Mouse (Mus musculus) cortical plate, adult 2 months (tissue): ENCODE measurements around the gene Rrp12. TPM values are rescaled to one million over a fixed set of nuclear protein-coding genes. Genes with fewer than 3 reads are reported as not detected.
"Not testable (repeated sequence)": the region's sequence is repeated elsewhere in the genome, so short reads cannot be mapped to it uniquely, and the experiment has no call there.

Experiments used
- H3K27ac ChIP-seq: fragments of 200-500 bp; 2 replicates; pipeline ENCODE4 v1.5.1; 2012; ENCODE audit warnings: low read length, control low read depth, inconsistent platforms; ENCODE audit not compliant: insufficient read depth
- H3K4me1 ChIP-seq: fragments of 200-500 bp; 2 replicates; pipeline ENCODE4 v1.6.1; 2011; ENCODE audit warnings: low read length; ENCODE audit not compliant: control insufficient read depth, insufficient read depth
- H3K4me3 ChIP-seq: fragments of 200-500 bp; 2 replicates; pipeline ENCODE4 v1.5.1; 2011; ENCODE audit warnings: mild to moderate bottlenecking, low read length, control low read depth; ENCODE audit not compliant: insufficient read depth
- CTCF ChIP-seq: fragments of 200-500 bp; IDR thresholded peaks from 2 replicates; pipeline ENCODE4 v1.5.1; 2011; ENCODE audit warnings: mild to moderate bottlenecking, control low read depth, low read length; ENCODE audit not compliant: insufficient read depth; ENCODE audit errors: extremely low read depth
- POLR2A ChIP-seq: fragments of 200-500 bp; IDR thresholded peaks from 2 replicates; pipeline ENCODE4 v1.6.1; 2011; ENCODE audit warnings: mild to moderate bottlenecking, low read length, control low read depth; ENCODE audit not compliant: insufficient read depth; ENCODE audit errors: extremely low read depth
- polyA plus RNA-seq: library from polyadenylated mRNA; depleted of rRNA; stranded (reverse); fragments of >200 nt; gene quantifications from 2 replicates; pipeline ENCODE4 v1.2.3, GENCODE M21; 2012

Gene Rrp12
- polyA plus RNA-seq, 1 experiment: 18.6 TPM

- no peak for TF ChIP-seq POLR2A
- Histone ChIP-seq H3K27ac (no peak overlapping the region), H3K4me3 (no peak overlapping the region), H3K4me1 (peaks cover 5% of the 10 kb centered on the region)
Measured at GRCm38 (mm10) chr19:41916853-41917252, 20.9 kb upstream of the Rrp12 start.

- H3K4me1 ChIP-seq: peaks cover 5% of the 10 kb centered on the region
- H3K4me3 ChIP-seq: no peak overlapping the region
- no peak for TF ChIP-seq CTCF
- no peak overlapping the region for H3K27ac ChIP-seq
Measured at GRCm38 (mm10) chr19:41915294-41915693, 19.3 kb upstream of the Rrp12 start.

GRCm38 (mm10) chr19:41914592-41914882 is 18.6 kb upstream of the Rrp12 start:
- not testable (repeated sequence) for H3K4me3 ChIP-seq, H3K4me1 ChIP-seq, H3K27ac ChIP-seq

GRCm38 (mm10) chr19:41913774-41914591 is 18.0 kb upstream of the Rrp12 start:
- TF ChIP-seq CTCF (no peak), POLR2A (no peak)
- peak overlapping the region; percentile 92 for H3K4me3 ChIP-seq
- H3K27ac ChIP-seq: no peak overlapping the region
- peaks cover 5% of the 10 kb centered on the region for H3K4me1 ChIP-seq

- H3K4me1 ChIP-seq: peaks cover 5% of the 10 kb centered on the region
Measured at GRCm38 (mm10) chr19:41912121-41913080, 16.4 kb upstream of the Rrp12 start.

GRCm38 (mm10) chr19:41911178-41912073 is 15.5 kb upstream of the Rrp12 start, which contains the start of gene Pgam1:
Pgam1 (plus strand) TSS chr19:41911923.
- TF ChIP-seq POLR2A (peak; percentile 74), CTCF (no peak)
- Histone ChIP-seq H3K27ac (peak within 1 kb of the TSS; percentile 75), H3K4me3 (peak within 1 kb of the TSS; percentile 92), H3K4me1 (peaks cover 5% of the 10 kb centered on the region)

More at GRCm38 (mm10) chr19:41912121-41913080, 16.4 kb upstream of the Rrp12 start:
- Histone ChIP-seq H3K27ac (peak overlapping the region; percentile 75), H3K4me3 (peak overlapping the region; percentile 92)
- TF ChIP-seq POLR2A: no peak

GRCm38 (mm10) chr19:41910396-41910795 is 14.4 kb upstream of the Rrp12 start:
- TF ChIP-seq CTCF (no peak), POLR2A (no peak)
- Histone ChIP-seq H3K27ac (no peak overlapping the region), H3K4me3 (no peak overlapping the region), H3K4me1 (peaks cover 5% of the 10 kb centered on the region)

- no peak overlapping the region for H3K4me3 ChIP-seq
- no peak for TF ChIP-seq POLR2A
- no peak for TF ChIP-seq CTCF
Measured at GRCm38 (mm10) chr19:41908736-41909135, 12.8 kb upstream of the Rrp12 start.

GRCm38 (mm10) chr19:41907079-41907760 is 11.2 kb upstream of the Rrp12 start:
- no peaks in the 10 kb centered on the region for H3K4me1 ChIP-seq
- no peak overlapping the region for H3K27ac ChIP-seq
- no peak overlapping the region for H3K4me3 ChIP-seq
- TF ChIP-seq POLR2A: no peak
- no peak for TF ChIP-seq CTCF

More at GRCm38 (mm10) chr19:41908736-41909135, 12.8 kb upstream of the Rrp12 start:
- H3K27ac ChIP-seq: no peak overlapping the region
- peaks cover 3% of the 10 kb centered on the region; the same call in 1 of the 2 replicates for H3K4me1 ChIP-seq
